Mouse (Mus musculus): Measurements from ENCODE around the gene Mill2.

- TF ChIP-seq MAFK (IDR thresholded peaks at IDR 0.05; ENCODE audit: insufficient read depth, low read depth, low read length): no peak
- no peak for TF ChIP-seq HCFC1 (IDR thresholded peaks at IDR 0.05; ENCODE audit: borderline replicate concordance, insufficient read depth, low read length)
- TF ChIP-seq ZNF384 (IDR thresholded peaks at IDR 0.05; ENCODE audit: low read depth, low read length): no peak
- TF ChIP-seq ZC3H11A (IDR thresholded peaks at IDR 0.05; ENCODE audit: borderline replicate concordance, low read depth, low read length): no peak
Measured at GRCm38 (mm10) chr7:18840386-18841173, 814 bp downstream of the Mill2 start.
